Mouse (Mus musculus) ES-E14 (cell line): ENCODE measurements around the gene Gcnt7.

Experiments
- CHD2 ChIP-seq: IDR thresholded peaks from 2 replicates; pipeline ENCODE4 v1.6.1; 2014; ENCODE audit warnings: mild to moderate bottlenecking, low read depth, low read length, inconsistent platforms
- HCFC1 ChIP-seq: IDR thresholded peaks from 2 replicates; pipeline ENCODE4 v1.6.1; 2012; ENCODE audit warnings: low read length, inconsistent platforms, borderline replicate concordance; ENCODE audit not compliant: insufficient read depth
- MAFK ChIP-seq: IDR thresholded peaks from 2 replicates; pipeline ENCODE4 v1.6.1; 2014; ENCODE audit warnings: mild to moderate bottlenecking, low read depth, low read length, inconsistent platforms; ENCODE audit not compliant: insufficient read depth
- ZNF384 ChIP-seq: IDR thresholded peaks from 2 replicates; pipeline ENCODE4 v1.6.1; 2012; ENCODE audit warnings: low read depth, low read length, inconsistent platforms

GRCm38 (mm10) chr2:172401116-172401825 is 57.1 kb downstream of the Gcnt7 start:
- no peak for TF ChIP-seq ZNF384
- TF ChIP-seq CHD2: no peak
- TF ChIP-seq HCFC1: no peak
- no peak for TF ChIP-seq MAFK
